Mouse (Mus musculus): ENCODE measurements around the gene Nit1. TPM values are rescaled to one million over a fixed set of nuclear protein-coding genes. Genes with fewer than 3 reads are reported as not detected.

The Nit1 gene
- total RNA-seq, 2 experiments from 2014 or later = 43.3 to 44.3 TPM

GRCm38 (mm10) chr1:171372880-171373279 lies 27.4 kb upstream of the Nit1 start:
- H3K4me3 ChIP-seq = no peak overlapping the region
- intact Hi-C loops (cut with DNase I) = no loop called here
- no peak for DNase-seq (ENCODE audit: extremely low spot score in 1 of 2, low spot score in 2 of 2)
- TF ChIP-seq CTCF (IDR thresholded peaks at IDR 0.05) = no peak
- no peak overlapping the region for H3K27ac ChIP-seq

GRCm38 (mm10) chr1:171369845-171370556 lies 24.6 kb upstream of the Nit1 start, which contains the start of gene Nectin4:
TSS of gene Nectin4 (plus strand) at chr1:171370099.
- H3K4me3 ChIP-seq = no peak within 1 kb of the TSS
- H3K27ac ChIP-seq = no peak within 1 kb of the TSS
- DNase-seq (ENCODE audit: extremely low spot score in 1 of 2, low spot score in 2 of 2) = no peak
- intact Hi-C loops (cut with DNase I) = loop anchor here (10.0 kb wide), 1 partner anchor 195 kb away; no protein-coding TSS in a partner anchor
- TF ChIP-seq CTCF (IDR thresholded peaks at IDR 0.05) = no peak

- no peak for TF ChIP-seq CTCF (IDR thresholded peaks at IDR 0.05)
- H3K27ac ChIP-seq = no peak overlapping the region
- no peak for DNase-seq (ENCODE audit: extremely low spot score in 1 of 2, low spot score in 2 of 2)
- intact Hi-C loops (cut with DNase I) = loop anchor here (10.0 kb wide), 1 partner anchor 199 kb away; no protein-coding TSS in a partner anchor
- H3K4me3 ChIP-seq = no peak overlapping the region
Observed at GRCm38 (mm10) chr1:171365934-171366333, 20.5 kb upstream of the Nit1 start.

- intact Hi-C loops (cut with DNase I) = loop anchor here (1.0 to 10.0 kb wide), 3 partner anchors 50 to 203 kb away; partner anchors contain the start of gene Usf1
- peak; percentile 95 for TF ChIP-seq CTCF (IDR thresholded peaks at IDR 0.05)
- Histone ChIP-seq H3K4me3 (peak overlapping the region; percentile 59), H3K27ac (peak overlapping the region; percentile 97)
- DNase-seq (ENCODE audit: extremely low spot score in 1 of 2, low spot score in 2 of 2) = peak; percentile 65 to 72
Observed at GRCm38 (mm10) chr1:171361106-171362103, 16.0 kb upstream of the Nit1 start.

GRCm38 (mm10) chr1:171360656-171361055 lies 15.2 kb upstream of the Nit1 start, which contains the start of gene Klhdc9:
TSS of gene Klhdc9 (minus strand) at chr1:171360798.
- peak; percentile 81 to 85 for DNase-seq (ENCODE audit: extremely low spot score in 1 of 2, low spot score in 2 of 2)
- Histone ChIP-seq H3K27ac (peak within 1 kb of the TSS; percentile 97), H3K4me3 (peak within 1 kb of the TSS; percentile 59)
- intact Hi-C loops (cut with DNase I) = loop anchor here (1.0 to 10.0 kb wide), 3 partner anchors 51 to 204 kb away; partner anchors contain the start of gene Usf1
- TF ChIP-seq CTCF (IDR thresholded peaks at IDR 0.05) = no peak

GRCm38 (mm10) chr1:171360253-171360652 lies 14.8 kb upstream of the Nit1 start:
- intact Hi-C loops (cut with DNase I) = loop anchor here (10.0 kb wide), 1 partner anchor 205 kb away; no protein-coding TSS in a partner anchor
- peak; percentile 36 to 45 for DNase-seq (ENCODE audit: extremely low spot score in 1 of 2, low spot score in 2 of 2)
- Histone ChIP-seq H3K27ac (peak overlapping the region; percentile 97), H3K4me3 (peak overlapping the region; percentile 59)
- no peak for TF ChIP-seq CTCF (IDR thresholded peaks at IDR 0.05)

GRCm38 (mm10) chr1:171358421-171358820 lies 13.0 kb upstream of the Nit1 start:
- peak overlapping the region; percentile 76 for H3K27ac ChIP-seq
- intact Hi-C loops (cut with DNase I) = loop anchor here (5.0 kb wide), 1 partner anchor 36 kb away; no protein-coding TSS in a partner anchor

GRCm38 (mm10) chr1:171356814-171357213 lies 11.4 kb upstream of the Nit1 start:
- DNase-seq (ENCODE audit: extremely low spot score in 1 of 2, low spot score in 2 of 2) = no peak
- intact Hi-C loops (cut with DNase I) = loop anchor here (5.0 kb wide), 1 partner anchor 35 kb away; no protein-coding TSS in a partner anchor
- TF ChIP-seq CTCF (IDR thresholded peaks at IDR 0.05) = no peak

More at GRCm38 (mm10) chr1:171358421-171358820, 13.0 kb upstream of the Nit1 start:
- no peak overlapping the region for H3K4me3 ChIP-seq
- TF ChIP-seq CTCF (IDR thresholded peaks at IDR 0.05) = peak; percentile 68
- no peak for DNase-seq (ENCODE audit: extremely low spot score in 1 of 2, low spot score in 2 of 2)

GRCm38 (mm10) chr1:171355812-171356340 lies 10.4 kb upstream of the Nit1 start:
- no peak for DNase-seq (ENCODE audit: extremely low spot score in 1 of 2, low spot score in 2 of 2)
- no peak overlapping the region for H3K4me3 ChIP-seq
- no peak overlapping the region for H3K27ac ChIP-seq
- intact Hi-C loops (cut with DNase I) = loop anchor here (5.0 kb wide), 1 partner anchor 34 kb away; no protein-coding TSS in a partner anchor
- TF ChIP-seq CTCF (IDR thresholded peaks at IDR 0.05) = peak; percentile 17

More at GRCm38 (mm10) chr1:171356814-171357213, 11.4 kb upstream of the Nit1 start:
- Histone ChIP-seq H3K27ac (no peak overlapping the region), H3K4me3 (no peak overlapping the region)

- DNase-seq (ENCODE audit: extremely low spot score in 1 of 2, low spot score in 2 of 2) = no peak
- Histone ChIP-seq H3K27ac (no peak overlapping the region), H3K4me3 (no peak overlapping the region)
- intact Hi-C loops (cut with DNase I) = loop anchor here (5.0 kb wide), 1 partner anchor 237 kb away; the partner anchor contains the start of gene Cfap126
- TF ChIP-seq CTCF (IDR thresholded peaks at IDR 0.05) = no peak
Observed at GRCm38 (mm10) chr1:171349210-171349609, 3.8 kb upstream of the Nit1 start.

GRCm38 (mm10) chr1:171348665-171349064 lies 3.2 kb upstream of the Nit1 start:
- intact Hi-C loops (cut with DNase I) = loop anchor here (5.0 kb wide), 1 partner anchor 236 kb away; the partner anchor contains the start of gene Cfap126
- H3K27ac ChIP-seq = no peak overlapping the region
- no peak for TF ChIP-seq CTCF (IDR thresholded peaks at IDR 0.05)
- H3K4me3 ChIP-seq = no peak overlapping the region
- DNase-seq (ENCODE audit: extremely low spot score in 1 of 2, low spot score in 2 of 2) = no peak

Data from left cerebral cortex, adult 2 months (tissue).